Mouse (Mus musculus) midbrain, embryonic 12.5 days (tissue): ENCODE measurements around the gene Fbxl19. TPM values are rescaled to one million over a fixed set of nuclear protein-coding genes. Genes with fewer than 3 reads are reported as not detected.

Experiments
- ATAC-seq: fragments of 200-750 bp; cut with Nextera tagmentation; 2 replicates; pipeline ENCODE4 v1.8.0; 2017; ENCODE audit warnings: low read depth, moderate TSS enrichment, moderate library complexity; ENCODE audit not compliant: low FRiP score
- H3K27ac ChIP-seq: fragments of 300-500 bp; sonication (generic); replicated peaks from 2 replicates; pipeline ENCODE4 v1.5.1; 2016; ENCODE audit warnings: mild to moderate bottlenecking
- H3K27me3 ChIP-seq: fragments of 300-500 bp; sonication (generic); 2 replicates; pipeline ENCODE4 v1.6.1; 2016; ENCODE audit warnings: mild to moderate bottlenecking
- H3K36me3 ChIP-seq: fragments of 300-500 bp; sonication (generic); 2 replicates; pipeline ENCODE4 v1.6.1; 2016
- H3K4me1 ChIP-seq: fragments of 300-500 bp; sonication (generic); 2 replicates; pipeline ENCODE4 v1.6.1; 2016
- H3K4me2 ChIP-seq: fragments of 300-500 bp; sonication (generic); replicated peaks from 2 replicates; pipeline ENCODE4 v1.6.1; 2016; ENCODE audit warnings: mild to moderate bottlenecking, moderate library complexity
- H3K4me3 ChIP-seq: fragments of 300-500 bp; sonication (generic); 2 replicates; pipeline ENCODE4 v1.5.1; 2016; ENCODE audit warnings: mild to moderate bottlenecking
- H3K9ac ChIP-seq: fragments of 300-500 bp; sonication (generic); replicated peaks from 2 replicates; pipeline ENCODE4 v1.6.1; 2016; ENCODE audit warnings: mild to moderate bottlenecking, moderate library complexity
- H3K9me3 ChIP-seq: fragments of 300-500 bp; sonication (generic); 2 replicates; pipeline ENCODE4 v1.6.1; 2016; ENCODE audit warnings: mild to moderate bottlenecking
- WGBS: fragments of 180-500 bp; shearing (Covaris S2); methylation state at CpG from one replicate; pipeline ENCODE4 v1.1.7; 2016; 5-methylcytosine and 5-hydroxymethylcytosine counted together
- polyA plus RNA-seq: library from polyadenylated mRNA; unstranded; fragments of >200 nt; fragmentation: Nextera tagmentation; extraction: Ambion mirVana; gene quantifications from 2 replicates; pipeline ENCODE4 v1.2.1, GENCODE M21; 2016

Fbxl19 gene
- polyA plus RNA-seq, 1 experiment from 2014 or later = 10.7 TPM

DNA sequence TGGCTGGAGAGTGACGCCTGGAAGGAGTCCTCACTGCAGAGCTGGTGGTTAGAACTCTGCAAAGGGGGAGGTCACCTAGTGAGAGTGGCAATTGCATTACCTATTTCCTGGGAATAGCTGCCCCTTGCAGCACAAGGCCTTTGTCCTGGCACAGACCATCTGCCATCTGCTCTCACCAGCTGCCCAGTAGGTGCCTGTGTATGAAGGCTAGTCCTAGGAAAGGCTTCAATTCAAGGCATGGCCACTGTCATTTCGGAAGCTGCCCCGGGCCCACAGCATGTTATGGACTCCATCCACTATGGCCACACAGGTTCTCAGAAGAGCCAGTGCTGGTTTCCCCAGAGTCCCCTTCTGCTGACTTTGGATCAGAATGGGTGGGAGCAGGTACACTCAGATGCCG, 54.2 kb downstream of the Fbxl19 start:
- no peak overlapping the region for H3K9ac ChIP-seq
- 89% methylated on average over 4 of the region's 4 CpGs for WGBS
- H3K4me3 ChIP-seq = no peak overlapping the region
- H3K4me1 ChIP-seq = 0 out of 2 replicates have a peak, but pooled peaks cover 5% of the 10 kb centered on the region
- H3K4me2 ChIP-seq = no peak overlapping the region
- no peaks in the 10 kb centered on the region for H3K9me3 ChIP-seq
- no peak overlapping the region for H3K27ac ChIP-seq
- ATAC-seq = no peak
- H3K36me3 ChIP-seq = peaks cover 69% of the 10 kb centered on the region
- H3K27me3 ChIP-seq = no peaks in the 10 kb centered on the region

- Histone ChIP-seq H3K4me1 (0 out of 2 replicates have a peak, but pooled peaks cover 5% of the 10 kb centered on the region), H3K27me3 (no peaks in the 10 kb centered on the region), H3K4me2 (no peak overlapping the region), H3K36me3 (peaks cover 64% of the 10 kb centered on the region), H3K4me3 (no peak overlapping the region), H3K27ac (no peak overlapping the region), H3K9ac (no peak overlapping the region), H3K9me3 (no peaks in the 10 kb centered on the region)
- WGBS = 90% methylated on average over 13 of the region's 13 CpGs
- no peak for ATAC-seq
Observed at GRCm38 (mm10) chr7:127799211-127799610, 54.9 kb downstream of the Fbxl19 start.

GRCm38 (mm10) chr7:127799738-127800137, 55.4 kb downstream of the Fbxl19 start:
- WGBS = 95% methylated on average over 1 of the region's 1 CpGs

DNA sequence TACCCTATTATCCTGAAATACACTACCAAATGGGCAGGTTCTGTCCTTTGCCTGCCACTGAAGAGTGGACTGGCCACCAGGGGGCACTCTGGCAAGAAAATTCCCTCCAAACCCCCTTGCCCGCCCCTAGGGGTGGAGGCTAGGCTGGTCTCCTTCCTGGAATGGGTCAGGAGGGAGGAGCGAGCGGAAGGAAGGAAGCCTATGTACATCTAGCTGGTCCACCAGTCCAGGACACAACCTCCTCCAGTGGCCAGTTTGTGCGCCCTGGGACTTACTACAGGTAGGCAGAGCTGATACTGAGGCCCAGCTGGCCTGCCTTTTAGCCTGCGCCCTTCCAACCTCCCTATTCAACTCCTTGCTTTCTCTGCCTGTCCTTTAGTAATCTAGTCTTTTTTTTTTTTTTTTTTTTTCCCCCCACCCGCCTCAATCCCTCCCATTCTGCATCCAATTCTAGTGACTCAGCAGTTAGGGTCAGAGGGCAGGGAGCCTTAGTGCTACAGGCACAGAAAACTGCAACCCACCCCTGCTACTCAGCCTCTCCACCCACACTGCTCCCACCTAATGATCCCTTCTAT, 56.2 kb downstream of the Fbxl19 start, which contains the start of gene Hsd3b7:
Gene Hsd3b7, plus strand, starts transcription at position 170 of the 575 bp plus-strand sequence.
- ATAC-seq = peak; percentile 82
- H3K9ac ChIP-seq = 0 out of 2 replicates have a peak within 1 kb of the TSS, but pooled peaks have one; percentile 20
- WGBS = 25% methylated on average over 6 of the region's 6 CpGs
- H3K4me1 ChIP-seq = 0 out of 2 replicates have a peak, but pooled peaks cover 5% of the 10 kb centered on the region
- H3K27ac ChIP-seq = 0 out of 2 replicates have a peak within 1 kb of the TSS, but pooled peaks have one; percentile 1
- H3K4me2 ChIP-seq = 0 out of 2 replicates have a peak within 1 kb of the TSS, but pooled peaks have one; percentile 5
- no peaks in the 10 kb centered on the region for H3K27me3 ChIP-seq
- no peak within 1 kb of the TSS for H3K4me3 ChIP-seq
- H3K9me3 ChIP-seq = no peaks in the 10 kb centered on the region
- H3K36me3 ChIP-seq = peaks cover 56% of the 10 kb centered on the region

More at GRCm38 (mm10) chr7:127799738-127800137, 55.4 kb downstream of the Fbxl19 start:
- H3K4me1 ChIP-seq = 0 out of 2 replicates have a peak, but pooled peaks cover 5% of the 10 kb centered on the region
- no peak overlapping the region for H3K4me2 ChIP-seq
- H3K27ac ChIP-seq = no peak overlapping the region
- no peaks in the 10 kb centered on the region for H3K9me3 ChIP-seq
- H3K9ac ChIP-seq = no peak overlapping the region
- no peak overlapping the region for H3K4me3 ChIP-seq
- 0 out of 2 replicates have a peak, but pooled peaks have one; percentile 48 for ATAC-seq
- H3K36me3 ChIP-seq = peaks cover 60% of the 10 kb centered on the region
- H3K27me3 ChIP-seq = no peaks in the 10 kb centered on the region

GRCm38 (mm10) chr7:127801010-127801621, 56.8 kb downstream of the Fbxl19 start:
- Histone ChIP-seq H3K36me3 (peaks cover 56% of the 10 kb centered on the region), H3K4me3 (no peak overlapping the region), H3K4me1 (0 out of 2 replicates have a peak, but pooled peaks cover 5% of the 10 kb centered on the region), H3K27ac (0 out of 2 replicates have a peak overlapping the region, but pooled peaks have one; percentile 1), H3K9ac (no peak overlapping the region), H3K27me3 (no peaks in the 10 kb centered on the region), H3K4me2 (no peak overlapping the region), H3K9me3 (no peaks in the 10 kb centered on the region)
- WGBS = 93% methylated on average over 8 of the region's 8 CpGs
- no peak for ATAC-seq

DNA sequence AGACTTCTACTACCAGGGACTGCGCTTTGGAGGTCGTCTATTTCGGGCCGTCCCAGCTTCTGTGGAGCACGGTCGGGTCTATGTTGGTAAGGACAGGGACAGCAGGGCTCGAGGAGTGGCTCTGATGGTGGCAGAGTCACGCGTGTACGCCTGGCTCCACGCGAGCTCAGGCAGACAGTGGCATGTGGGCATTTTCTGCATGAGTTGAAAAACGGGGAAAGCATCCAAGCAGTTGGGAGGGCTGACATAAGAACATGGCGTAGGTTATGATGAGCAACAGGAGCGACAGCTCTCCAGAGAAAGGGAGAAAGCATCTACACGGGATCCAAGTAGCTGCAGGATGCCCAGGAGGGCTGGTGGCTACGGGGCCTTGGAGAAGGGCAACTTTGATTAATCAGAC, 58.0 kb downstream of the Fbxl19 start:
- Histone ChIP-seq H3K9ac (no peak overlapping the region), H3K4me3 (no peak overlapping the region), H3K27ac (no peak overlapping the region), H3K4me1 (0 out of 2 replicates have a peak, but pooled peaks cover 5% of the 10 kb centered on the region), H3K36me3 (peaks cover 49% of the 10 kb centered on the region), H3K4me2 (no peak overlapping the region), H3K9me3 (no peaks in the 10 kb centered on the region), H3K27me3 (no peaks in the 10 kb centered on the region)
- 95% methylated on average over 17 of the region's 17 CpGs for WGBS
- no peak for ATAC-seq

DNA sequence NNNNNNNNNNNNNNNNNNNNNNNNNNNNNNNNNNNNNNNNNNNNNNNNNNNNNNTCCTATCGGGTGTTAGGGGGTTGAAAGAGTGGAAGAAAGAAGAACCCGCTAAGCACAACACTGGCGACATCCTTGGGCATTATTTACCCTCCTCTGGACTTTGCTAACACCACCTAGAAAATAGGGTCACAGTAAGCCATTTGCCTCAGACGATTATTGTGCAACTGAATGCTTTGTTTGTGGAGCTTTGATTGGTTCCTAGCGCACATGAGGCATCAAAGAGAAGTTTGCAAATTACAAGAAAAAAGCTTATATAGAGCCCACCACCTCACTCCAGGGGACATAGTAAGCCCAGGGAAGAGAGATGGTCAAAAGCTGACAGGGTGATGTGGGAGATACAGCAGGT, 64.5 kb downstream of the Fbxl19 start:
- WGBS = 72% methylated on average over 5 of the region's 5 CpGs

DNA sequence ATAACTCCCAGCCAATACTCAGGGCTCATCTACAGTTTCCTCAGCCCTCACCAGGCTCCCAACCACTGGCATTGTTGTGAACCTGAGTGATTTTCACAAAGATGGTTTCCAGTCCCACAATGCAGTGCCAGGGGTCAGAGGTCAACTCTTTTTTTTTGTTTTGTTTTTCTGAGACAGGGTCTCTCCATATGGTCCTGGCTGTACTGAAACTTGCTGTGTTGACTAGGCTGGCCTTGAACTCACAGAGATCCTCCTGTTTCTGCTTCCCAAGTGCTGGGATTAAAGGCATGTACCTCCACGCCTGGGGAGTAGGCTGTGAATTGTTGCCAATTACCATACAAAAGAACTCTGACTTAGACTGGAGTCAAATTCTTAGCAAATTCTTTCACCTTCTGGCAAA, 65.5 kb downstream of the Fbxl19 start:
- no peak overlapping the region for H3K4me3 ChIP-seq
- no peaks in the 10 kb centered on the region for H3K9me3 ChIP-seq
- peaks cover 49% of the 10 kb centered on the region for H3K36me3 ChIP-seq
- 89% methylated on average over 1 of the region's 1 CpGs for WGBS
- H3K9ac ChIP-seq = no peak overlapping the region
- H3K4me2 ChIP-seq = no peak overlapping the region
- H3K4me1 ChIP-seq = no peaks in the 10 kb centered on the region
- no peak for ATAC-seq
- H3K27ac ChIP-seq = no peak overlapping the region
- no peaks in the 10 kb centered on the region for H3K27me3 ChIP-seq

More for the DNA sequence above, 64.5 kb downstream of the Fbxl19 start:
- no peaks in the 10 kb centered on the region for H3K9me3 ChIP-seq
- H3K4me1 ChIP-seq = no peaks in the 10 kb centered on the region
- no peak overlapping the region for H3K27ac ChIP-seq
- H3K4me2 ChIP-seq = no peak overlapping the region
- no peak overlapping the region for H3K9ac ChIP-seq
- H3K36me3 ChIP-seq = peaks cover 45% of the 10 kb centered on the region
- no peaks in the 10 kb centered on the region for H3K27me3 ChIP-seq
- no peak for ATAC-seq
- H3K4me3 ChIP-seq = no peak overlapping the region

DNA sequence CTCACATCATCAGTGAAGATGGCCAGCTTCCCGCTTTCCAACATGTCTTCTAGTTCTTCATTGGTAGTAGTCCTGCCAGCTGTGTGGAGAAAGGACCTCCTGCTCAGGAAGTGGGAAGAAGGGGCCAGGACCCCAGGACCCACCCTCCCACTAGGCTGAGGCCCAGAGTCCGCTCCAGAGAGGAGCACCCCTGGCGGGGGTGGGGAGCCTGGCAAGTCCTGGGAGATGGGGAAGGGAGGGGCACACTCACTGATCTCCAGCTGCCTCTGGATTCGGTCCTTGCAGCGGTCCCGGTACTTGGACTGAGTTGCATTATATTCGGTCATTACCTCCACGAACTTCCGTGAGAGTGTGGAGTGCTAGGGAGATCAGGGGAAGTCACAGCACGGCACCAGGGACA, 66.3 kb downstream of the Fbxl19 start:
- ATAC-seq = no peak
- no peaks in the 10 kb centered on the region for H3K27me3 ChIP-seq
- H3K36me3 ChIP-seq = peaks cover 47% of the 10 kb centered on the region
- H3K4me1 ChIP-seq = no peaks in the 10 kb centered on the region
- H3K9ac ChIP-seq = no peak overlapping the region
- no peak overlapping the region for H3K4me2 ChIP-seq
- 79% methylated on average over 10 of the region's 10 CpGs for WGBS
- no peak overlapping the region for H3K4me3 ChIP-seq
- no peaks in the 10 kb centered on the region for H3K9me3 ChIP-seq
- H3K27ac ChIP-seq = no peak overlapping the region

DNA sequence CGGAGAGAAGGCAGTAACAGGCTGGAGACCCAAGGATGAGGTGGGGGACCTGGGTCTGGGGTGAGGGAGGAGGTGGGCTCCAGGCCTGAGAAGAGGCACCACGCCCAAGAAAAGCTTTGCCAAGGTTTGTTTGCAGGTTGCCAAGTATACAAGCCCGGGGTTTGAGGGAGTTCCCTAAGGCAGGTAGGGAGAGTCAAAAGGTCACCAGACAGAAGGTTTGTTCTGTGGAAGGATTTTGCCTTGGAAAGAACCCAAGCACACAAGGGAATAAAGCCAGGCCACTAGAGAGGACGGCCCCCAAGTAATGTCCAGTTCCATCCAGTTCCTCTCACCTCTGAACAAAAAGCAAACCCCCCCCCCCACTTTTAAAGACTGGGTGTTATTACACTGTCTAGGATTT, 66.9 kb downstream of the Fbxl19 start:
- Histone ChIP-seq H3K9ac (no peak overlapping the region), H3K27me3 (no peaks in the 10 kb centered on the region), H3K27ac (no peak overlapping the region), H3K36me3 (peaks cover 41% of the 10 kb centered on the region), H3K4me1 (no peaks in the 10 kb centered on the region), H3K4me3 (no peak overlapping the region), H3K4me2 (no peak overlapping the region), H3K9me3 (no peaks in the 10 kb centered on the region)
- no peak for ATAC-seq
- WGBS = 89% methylated on average over 4 of the region's 4 CpGs

DNA sequence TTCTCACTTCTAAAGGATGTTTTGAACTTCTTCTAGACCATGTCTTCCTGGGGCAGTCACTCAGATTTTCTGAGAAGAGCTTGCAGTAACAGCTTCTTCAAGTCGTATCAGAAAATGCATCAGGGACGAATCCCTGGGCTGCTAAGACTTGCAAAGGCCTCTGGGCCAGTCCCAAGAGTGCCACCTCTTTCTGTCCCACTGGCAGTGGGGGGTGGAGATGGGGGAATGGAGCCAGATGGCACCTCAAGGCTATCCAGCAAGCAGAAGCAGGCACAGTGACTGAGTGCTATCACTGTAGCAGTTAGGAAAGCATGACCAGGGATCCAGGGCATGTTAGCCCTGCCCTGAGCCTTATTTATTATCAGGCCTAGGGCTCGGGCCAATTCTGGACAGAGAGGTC, 67.9 kb downstream of the Fbxl19 start:
- H3K27ac ChIP-seq = no peak overlapping the region
- no peak for ATAC-seq
- H3K9me3 ChIP-seq = no peaks in the 10 kb centered on the region
- WGBS = 89% methylated on average over 3 of the region's 3 CpGs
- H3K27me3 ChIP-seq = no peaks in the 10 kb centered on the region
- no peaks in the 10 kb centered on the region for H3K4me1 ChIP-seq
- peaks cover 37% of the 10 kb centered on the region for H3K36me3 ChIP-seq
- H3K4me2 ChIP-seq = no peak overlapping the region
- H3K9ac ChIP-seq = no peak overlapping the region
- no peak overlapping the region for H3K4me3 ChIP-seq

- Histone ChIP-seq H3K4me2 (no peak overlapping the region), H3K36me3 (peaks cover 40% of the 10 kb centered on the region), H3K4me1 (no peaks in the 10 kb centered on the region), H3K4me3 (no peak overlapping the region), H3K9ac (no peak overlapping the region), H3K27ac (no peak overlapping the region), H3K9me3 (no peaks in the 10 kb centered on the region), H3K27me3 (no peaks in the 10 kb centered on the region)
- 90% methylated on average over 4 of the region's 4 CpGs for WGBS
- ATAC-seq = no peak
Observed at GRCm38 (mm10) chr7:127813821-127814220, 69.5 kb downstream of the Fbxl19 start.
